Mouse (Mus musculus): ENCODE measurements around the gene Mfge8.

The Mfge8 gene

DNA sequence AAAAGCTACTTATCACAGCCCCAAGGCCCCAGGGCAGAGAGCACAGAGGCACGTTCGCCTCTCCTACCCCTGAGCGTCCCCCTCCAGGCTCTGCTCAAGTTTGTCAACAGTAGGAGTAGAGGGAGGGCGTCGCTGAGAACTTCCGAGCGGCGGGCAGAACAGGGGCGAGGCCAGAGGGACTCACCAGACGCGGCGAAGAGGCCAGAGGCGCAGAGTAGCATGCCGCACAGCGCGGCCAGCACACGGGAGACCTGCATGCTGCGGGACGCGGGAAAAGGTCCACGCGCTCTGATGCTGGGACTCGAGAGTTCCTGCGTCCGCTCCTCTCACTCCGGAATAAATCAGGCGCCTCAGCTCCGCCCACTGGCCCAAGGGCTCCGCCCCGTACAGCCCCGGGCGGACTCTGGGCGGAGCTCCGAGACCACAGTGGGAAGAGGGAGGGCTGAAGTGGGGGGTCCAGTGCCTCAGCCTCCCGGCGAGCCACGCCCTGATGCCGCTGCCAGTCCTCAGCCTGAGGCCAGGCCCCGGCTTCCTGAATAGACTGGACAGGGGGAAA is at the start of gene Mfge8:
TSS of gene Mfge8 (minus strand) at position 350 of the 556 bp plus-strand sequence.
- ChIA-PET POLR2A (interaction anchor here (0.6 to 2.9 kb wide), 51 partner anchors 8 to 1413 kb away, joined by 3 to 16 read pairs (median 4); partner anchors contain the start of genes Abhd2 (in 1 of the 4), Aen (in 1 of the 4) and Hapln3 (in 1 of the 4)), CTCF (interaction anchor here (0.5 to 2.6 kb wide), 16 partner anchors 8 to 505 kb away, joined by 3 to 10 read pairs (median 4); no protein-coding TSS in a partner anchor)

DNA sequence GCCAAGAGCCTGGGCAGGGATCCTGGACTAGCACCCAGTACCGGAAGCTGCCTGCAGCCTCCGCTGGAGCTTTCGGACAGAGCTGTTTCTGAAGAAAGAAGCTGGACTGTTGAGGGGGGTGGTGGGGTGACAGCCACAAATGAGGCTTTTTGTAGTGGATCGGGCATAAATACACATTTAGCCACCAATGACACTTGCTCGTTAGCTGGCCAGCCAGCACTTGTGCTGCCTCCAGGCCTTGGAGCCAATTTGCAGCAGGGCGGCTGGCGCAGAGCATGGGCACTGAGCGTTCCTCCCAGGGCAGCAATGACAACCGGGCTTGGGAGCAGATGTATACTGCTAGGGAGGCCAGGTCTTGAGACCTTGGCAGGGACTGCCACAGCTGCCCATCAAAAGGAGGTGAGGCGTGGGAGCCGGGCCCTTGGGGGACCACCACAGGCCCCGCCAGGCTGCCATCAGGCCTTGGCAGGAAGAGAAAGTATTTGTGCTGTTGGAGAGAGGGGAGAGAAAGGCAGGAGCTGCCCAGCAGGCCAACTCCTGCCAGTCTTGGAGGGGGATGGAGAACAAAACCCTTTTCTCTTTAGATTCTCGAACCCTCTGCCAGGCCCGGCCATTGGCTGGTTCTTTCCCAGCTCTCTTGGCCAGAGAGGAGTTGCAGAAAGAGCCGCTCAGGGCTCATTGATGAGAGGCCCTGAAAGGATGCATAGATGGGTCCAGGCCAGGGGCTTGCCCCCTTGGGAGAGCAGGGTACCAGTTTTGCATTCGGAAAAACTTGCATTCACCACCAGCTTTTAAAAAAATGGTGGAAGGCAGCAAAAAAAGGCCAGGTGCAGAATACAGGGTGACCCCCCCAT is 45.9 kb upstream of the Mfge8 start:
- POLR2A ChIA-PET, result interaction anchor here in 3 of 4 experiments (0.5 to 9.7 kb wide), 11 partner anchors 10 to 56 kb away, joined by 3 to 156 read pairs (median 4); partner anchors contain the start of gene Mfge8 (in 2 of the 3)
- CTCF ChIA-PET, result interaction anchor here in 2 of 4 experiments (0.7 to 1.1 kb wide), 4 partner anchors 17 to 106 kb away, joined by 3 read pairs; no protein-coding TSS in a partner anchor

DNA sequence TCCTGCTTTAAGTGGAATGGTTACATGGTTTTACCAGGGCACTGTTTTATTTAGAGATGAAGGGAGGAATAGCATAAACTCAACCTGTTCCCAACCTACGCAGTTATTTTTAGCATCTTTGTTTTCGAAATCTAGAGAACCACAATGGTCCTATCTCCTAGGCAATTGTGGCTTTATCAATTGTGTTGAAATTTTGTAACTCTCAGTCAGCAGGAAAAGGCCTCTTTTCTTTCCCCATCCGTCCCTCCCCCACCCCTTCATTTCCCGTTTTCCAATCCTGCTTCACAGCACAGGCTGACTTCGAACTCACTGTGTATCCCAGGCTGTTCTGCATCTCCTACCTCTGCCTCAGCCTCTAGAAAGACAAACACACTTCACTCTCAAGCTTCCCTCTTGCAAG is 45.1 kb upstream of the Mfge8 start:
- ChIA-PET POLR2A (interaction anchor here in 3 of 4 experiments (0.7 to 9.7 kb wide), 8 partner anchors 11 to 55 kb away, joined by 3 to 156 read pairs (median 4); partner anchors contain the start of gene Mfge8 (in 2 of the 3)), CTCF (interaction anchor here in 2 of 4 experiments (0.7 to 1.1 kb wide), 5 partner anchors 18 to 105 kb away, joined by 3 read pairs; no protein-coding TSS in a partner anchor)

DNA sequence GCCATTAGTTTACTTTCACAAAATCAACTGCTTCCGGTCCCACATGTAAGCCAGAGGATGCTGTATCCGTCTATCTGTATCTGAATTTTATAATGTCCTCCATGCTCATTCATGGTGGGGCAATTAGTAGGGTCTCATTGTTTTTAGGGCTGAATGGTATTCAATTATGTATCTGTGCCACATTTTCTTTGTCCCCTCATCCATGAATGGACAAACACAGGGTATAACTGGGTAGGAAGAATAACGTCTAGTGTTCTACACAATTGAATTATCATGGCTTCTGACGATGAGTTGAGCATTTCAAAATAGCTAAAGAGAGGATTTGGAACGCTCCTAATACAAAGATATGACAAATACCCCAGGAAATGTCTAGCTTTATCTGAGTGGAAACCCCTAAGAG is 42.6 kb upstream of the Mfge8 start:
- ChIA-PET POLR2A (interaction anchor here in 2 of 4 experiments (0.6 to 9.7 kb wide), 9 partner anchors 14 to 1051 kb away, joined by 3 to 156 read pairs (median 5); partner anchors contain the start of gene Mfge8 (in 2 of the 2)), CTCF (interaction anchor here in 2 of 4 experiments (1.1 to 1.2 kb wide), 2 partner anchors 51 kb away, joined by 3 read pairs; no protein-coding TSS in a partner anchor)

DNA sequence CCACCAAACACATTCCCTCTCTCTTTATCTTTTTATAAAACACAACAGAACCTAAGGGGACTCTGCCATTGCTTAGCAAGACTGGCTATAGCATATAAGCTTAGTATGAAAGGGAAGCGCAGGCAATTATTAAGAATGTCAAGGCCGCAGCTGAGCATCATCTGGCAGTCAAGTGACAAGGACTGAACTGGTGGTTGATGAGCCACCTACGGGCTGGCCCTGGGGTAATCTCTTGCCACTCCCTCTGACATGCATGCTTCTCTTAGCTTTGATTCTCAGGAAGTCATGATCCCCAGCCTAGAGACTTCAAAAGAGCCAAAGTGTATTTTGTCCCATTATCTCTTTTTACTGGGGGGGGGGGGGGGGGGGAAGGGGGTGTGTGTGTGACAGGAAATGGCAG is 41.7 kb upstream of the Mfge8 start:
- ChIA-PET POLR2A (interaction anchor here in 2 of 4 experiments (0.6 to 9.7 kb wide), 15 partner anchors 12 to 628 kb away, joined by 3 to 156 read pairs (median 5); partner anchors contain the start of gene Mfge8 (in 2 of the 2)), CTCF (interaction anchor here in 1 of 4 experiments (0.6 to 1.0 kb wide), 3 partner anchors 37 to 413 kb away, joined by 4 to 6 read pairs (median 4); no protein-coding TSS in a partner anchor)

DNA sequence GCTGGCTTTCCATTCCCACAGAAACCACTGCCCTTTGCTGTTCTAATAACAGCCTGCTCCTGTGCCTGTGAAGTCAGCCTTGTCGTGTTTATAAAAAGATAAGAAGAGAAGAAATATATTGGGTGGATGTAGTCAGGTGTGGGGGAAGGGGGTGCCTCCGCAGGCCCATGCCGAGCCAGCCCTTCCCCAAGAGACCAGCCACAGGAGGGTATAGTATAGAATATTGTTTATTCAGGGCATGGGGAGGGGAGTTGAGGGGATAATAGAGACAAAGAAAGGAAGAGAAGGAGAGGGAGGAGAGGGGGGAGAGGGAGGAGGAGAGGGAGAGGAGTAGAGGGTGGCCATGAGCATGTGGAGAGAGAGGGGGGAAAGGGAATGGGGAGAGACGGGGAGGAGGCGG is 40.4 kb upstream of the Mfge8 start:
- CTCF ChIA-PET, result interaction anchor here in 1 of 4 experiments (1.1 kb wide), 1 partner anchor 48 kb away, joined by 5 read pairs; no protein-coding TSS in a partner anchor
- POLR2A ChIA-PET, result interaction anchor here in 3 of 4 experiments (0.6 to 9.7 kb wide), 8 partner anchors 13 to 554 kb away, joined by 3 to 156 read pairs (median 4); partner anchors contain the start of genes Hapln3 (in 1 of the 3), Pex11a (in 1 of the 3) and Wdr93 (in 1 of the 3)

DNA sequence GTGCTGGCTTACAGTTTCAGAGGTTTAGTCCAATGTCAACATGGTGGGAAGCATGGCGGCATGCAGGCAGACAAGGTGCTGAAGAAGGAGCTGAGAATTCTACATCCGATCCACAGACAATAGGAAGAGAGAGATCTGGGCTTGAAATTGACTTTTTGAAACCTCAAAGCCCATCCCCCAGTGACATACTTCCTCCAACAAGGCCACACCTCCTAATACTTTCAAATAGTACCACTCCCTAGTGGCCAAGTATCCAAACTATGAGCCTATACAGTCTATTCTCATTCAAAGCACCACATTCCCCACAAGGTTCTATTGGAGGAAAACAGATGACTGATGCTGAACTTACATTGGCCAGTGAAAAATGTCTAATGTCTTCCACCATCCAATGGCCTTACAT is 38.7 kb upstream of the Mfge8 start:
- ChIA-PET POLR2A (interaction anchor here in 1 of 4 experiments (0.6 to 9.7 kb wide), 4 partner anchors 10 to 308 kb away, joined by 3 to 156 read pairs (median 4); no protein-coding TSS in a partner anchor), CTCF (no interaction called here)

DNA sequence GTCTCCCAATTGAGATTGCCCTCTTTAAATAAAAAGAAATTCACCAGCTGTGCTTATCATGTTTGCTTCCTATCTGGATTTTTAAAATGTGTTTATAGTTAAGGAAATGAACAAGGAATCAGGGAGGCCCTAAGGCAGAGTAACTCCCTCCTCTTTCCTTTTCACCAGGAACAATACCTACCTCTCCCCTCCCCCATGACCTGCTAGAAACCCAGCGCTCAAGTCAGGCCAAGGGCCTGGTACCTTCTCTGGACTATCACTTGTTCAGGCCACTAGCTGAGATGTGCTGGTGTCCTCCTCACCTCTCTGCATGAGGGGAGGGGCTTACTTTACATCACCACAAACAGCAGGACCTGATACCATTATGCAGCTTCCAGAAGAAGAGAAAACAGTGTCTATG is 34.6 kb upstream of the Mfge8 start:
- CTCF ChIA-PET, result interaction anchor here in 1 of 4 experiments (0.6 kb wide), 1 partner anchor 288 kb away, joined by 3 read pairs; no protein-coding TSS in a partner anchor
- POLR2A ChIA-PET, result interaction anchor here in 2 of 4 experiments (0.9 to 1.7 kb wide), 5 partner anchors 14 to 53 kb away, joined by 4 to 6 read pairs (median 4); partner anchors contain the start of genes Mfge8 (in 2 of the 2) and Hapln3 (in 1 of the 2)

DNA sequence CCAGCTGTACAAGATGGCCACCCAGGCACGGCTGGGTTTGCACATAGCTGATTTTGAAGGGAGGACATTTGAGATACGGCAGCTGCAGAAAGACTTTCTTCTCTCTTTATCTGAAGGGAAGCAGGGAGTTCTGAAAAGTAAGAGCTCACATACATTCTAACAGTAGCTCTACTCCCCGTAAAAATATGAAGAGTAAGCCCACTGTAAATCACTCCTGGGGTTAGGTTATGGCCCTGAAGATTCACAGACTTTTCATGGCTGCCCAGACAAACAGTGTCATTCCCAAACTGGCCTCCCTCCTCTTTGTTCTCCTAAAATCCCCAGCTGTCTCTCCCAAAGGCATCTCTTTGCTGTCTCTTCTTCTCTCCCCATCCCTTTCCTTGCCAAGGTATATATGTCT is 24.9 kb upstream of the Mfge8 start:
- POLR2A ChIA-PET, result interaction anchor here in 1 of 4 experiments (0.8 to 2.6 kb wide), 5 partner anchors 11 to 42 kb away, joined by 3 to 8 read pairs (median 3); partner anchors contain the start of gene Mfge8

DNA sequence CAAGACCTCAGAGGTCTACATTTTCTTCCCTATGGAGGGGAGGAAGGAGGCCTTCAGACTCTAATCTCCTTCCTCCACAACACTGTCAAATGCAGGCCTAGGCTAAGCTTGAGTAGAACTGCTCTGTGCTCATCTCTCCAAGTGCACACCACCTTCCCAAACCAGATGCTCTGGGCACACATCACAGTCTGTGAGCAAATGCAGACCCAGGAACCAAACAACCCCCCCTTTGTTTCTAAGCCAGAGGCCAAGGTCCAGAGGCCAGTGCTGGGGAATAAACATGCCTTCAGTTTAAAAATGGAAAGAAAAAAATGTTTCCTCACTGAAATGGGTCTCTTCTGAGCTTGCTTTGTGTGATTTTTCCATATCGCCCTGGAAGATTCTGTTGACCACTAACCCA is 22.9 kb upstream of the Mfge8 start:
- ChIA-PET POLR2A (interaction anchor here in 3 of 4 experiments (0.7 to 1.3 kb wide), 3 partner anchors 23 to 56 kb away, joined by 3 read pairs; partner anchors contain the start of gene Mfge8 (in 1 of the 3)), CTCF (interaction anchor here in 1 of 4 experiments (0.5 kb wide), 1 partner anchor 175 kb away, joined by 3 read pairs; no protein-coding TSS in a partner anchor)

More for the DNA sequence above, 24.9 kb upstream of the Mfge8 start:
- CTCF ChIA-PET, result no interaction called here

DNA sequence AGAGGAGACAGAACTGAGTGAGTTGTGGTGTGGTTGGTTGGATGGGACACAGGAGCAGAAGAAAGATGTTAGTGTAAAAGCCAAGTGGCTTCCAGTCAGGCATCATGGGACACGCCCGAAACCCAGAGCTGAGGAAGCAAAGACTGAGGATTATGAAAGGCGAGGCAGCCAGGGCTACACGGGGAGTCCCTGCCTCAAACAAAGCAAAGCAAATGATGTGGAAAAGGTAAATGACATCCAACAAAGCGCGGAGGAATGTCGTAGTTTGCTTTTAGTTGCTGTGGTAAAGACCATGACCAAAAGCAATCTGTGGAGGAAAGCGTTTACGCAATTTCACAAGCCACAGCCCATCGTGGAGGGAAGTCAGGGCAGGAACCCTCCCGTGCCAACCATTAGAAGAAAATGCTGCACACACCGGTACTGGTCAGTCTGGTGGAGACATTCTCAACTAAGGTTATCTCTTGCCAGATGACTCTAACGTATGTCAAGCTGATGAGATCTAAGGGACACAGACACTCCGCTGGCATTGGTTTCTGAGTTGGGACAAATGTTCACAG is 18.2 kb upstream of the Mfge8 start:
- POLR2A ChIA-PET, result interaction anchor here in 1 of 4 experiments (0.6 to 1.4 kb wide), 2 partner anchors 11 to 440 kb away, joined by 3 to 5 read pairs; no protein-coding TSS in a partner anchor
- CTCF ChIA-PET, result interaction anchor here in 1 of 4 experiments (0.5 kb wide), 1 partner anchor 162 kb away, joined by 3 read pairs; no protein-coding TSS in a partner anchor

DNA sequence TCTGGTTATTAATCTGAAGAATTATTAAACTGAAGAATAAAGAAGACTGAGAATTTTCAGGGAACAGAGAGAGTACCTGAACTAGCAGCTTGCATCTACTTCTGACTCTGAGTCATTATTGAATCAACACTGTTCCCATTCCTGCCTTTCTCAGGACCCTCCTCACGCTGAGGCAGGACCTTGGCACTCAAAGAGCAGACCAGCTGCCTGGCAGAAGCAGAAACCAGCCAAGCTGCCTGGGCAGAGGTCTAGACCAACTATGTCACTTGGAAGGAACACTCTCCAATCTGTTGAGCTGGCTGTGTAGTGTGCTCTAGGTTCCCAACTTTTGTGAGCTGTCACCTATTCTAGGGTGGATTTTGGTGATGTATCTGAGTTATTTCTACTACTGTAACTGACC is 10.5 kb upstream of the Mfge8 start:
- POLR2A ChIA-PET, result interaction anchor here in 2 of 4 experiments (0.9 to 2.7 kb wide), 3 partner anchors 10 to 11 kb away, joined by 5 to 10 read pairs (median 6); partner anchors contain the start of gene Mfge8 (in 2 of the 2)

DNA sequence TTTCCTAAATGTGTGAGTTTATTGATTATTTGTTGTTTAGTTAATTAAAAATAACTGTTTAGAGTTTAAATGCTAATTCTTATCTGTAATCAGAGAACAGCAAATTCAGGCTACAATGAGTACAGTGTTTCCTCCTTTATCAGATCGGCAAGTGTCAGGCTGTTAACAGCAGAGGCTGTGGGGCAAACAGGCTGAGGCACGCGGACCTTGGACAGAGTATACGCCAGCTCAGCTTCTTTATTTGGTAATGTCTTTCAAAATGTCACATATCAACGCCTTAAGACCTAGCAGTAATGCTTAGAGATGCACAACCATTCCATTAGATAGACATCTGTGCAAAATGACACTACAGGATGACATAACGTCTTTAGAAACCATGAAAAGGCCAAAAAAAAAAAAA is 662 bp upstream of the Mfge8 start:
- POLR2A ChIA-PET, result interaction anchor here (0.6 to 2.9 kb wide), 47 partner anchors 9 to 385 kb away, joined by 3 to 16 read pairs (median 4); partner anchors contain the start of genes Abhd2 (in 1 of the 4), Acan (in 1 of the 4), Aen (in 1 of the 4) and Hapln3 (in 1 of the 4)
- CTCF ChIA-PET, result interaction anchor here in 3 of 4 experiments (0.5 to 2.6 kb wide), 16 partner anchors 9 to 565 kb away, joined by 3 to 10 read pairs (median 4); no protein-coding TSS in a partner anchor

More for the DNA sequence above, 10.5 kb upstream of the Mfge8 start:
- CTCF ChIA-PET, result no interaction called here

DNA sequence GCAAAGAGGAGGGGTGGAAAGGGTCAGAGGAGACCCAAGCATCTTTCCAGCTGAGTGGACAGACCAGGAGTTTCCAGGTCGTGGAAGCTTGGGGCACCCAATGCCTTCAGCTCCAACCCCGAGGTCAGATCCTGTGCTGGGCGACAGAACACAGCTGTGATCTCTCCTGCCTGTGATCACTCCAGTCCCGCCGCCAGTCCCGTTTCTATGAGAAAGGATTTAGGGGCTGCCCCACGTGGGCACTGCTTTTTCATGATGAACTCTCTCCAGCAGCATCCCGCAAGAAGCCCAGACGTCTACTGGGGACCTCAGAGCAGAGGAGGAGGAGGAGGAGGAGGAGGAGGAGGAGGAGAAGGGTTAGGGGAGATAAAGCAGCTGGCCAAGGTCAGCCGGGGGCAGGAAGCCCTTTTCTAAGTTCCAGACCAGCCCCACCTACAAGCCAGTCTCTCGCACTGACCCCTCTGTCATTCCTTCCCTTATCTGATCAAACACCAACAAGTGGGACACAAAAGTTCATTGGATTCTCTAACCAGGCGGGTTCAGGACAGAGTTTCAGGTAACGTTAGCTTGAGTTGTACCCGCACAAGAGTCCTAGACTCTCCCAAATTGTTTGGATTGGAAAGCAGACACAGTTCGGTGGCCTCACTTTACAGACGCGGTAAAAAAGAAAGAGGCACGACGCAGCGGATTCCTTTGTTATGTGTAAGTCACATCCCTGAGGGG is 768 bp downstream of the Mfge8 start:
- POLR2A ChIA-PET, result interaction anchor here (0.6 to 2.9 kb wide), 47 partner anchors 7 to 1413 kb away, joined by 3 to 16 read pairs (median 4); partner anchors contain the start of genes Aen (in 1 of the 4) and Hapln3 (in 1 of the 4)
- CTCF ChIA-PET, result interaction anchor here (0.6 to 2.6 kb wide), 16 partner anchors 7 to 504 kb away, joined by 3 to 12 read pairs (median 4); partner anchors contain the start of genes Acan (in 1 of the 4) and Rlbp1 (in 1 of the 4)

DNA sequence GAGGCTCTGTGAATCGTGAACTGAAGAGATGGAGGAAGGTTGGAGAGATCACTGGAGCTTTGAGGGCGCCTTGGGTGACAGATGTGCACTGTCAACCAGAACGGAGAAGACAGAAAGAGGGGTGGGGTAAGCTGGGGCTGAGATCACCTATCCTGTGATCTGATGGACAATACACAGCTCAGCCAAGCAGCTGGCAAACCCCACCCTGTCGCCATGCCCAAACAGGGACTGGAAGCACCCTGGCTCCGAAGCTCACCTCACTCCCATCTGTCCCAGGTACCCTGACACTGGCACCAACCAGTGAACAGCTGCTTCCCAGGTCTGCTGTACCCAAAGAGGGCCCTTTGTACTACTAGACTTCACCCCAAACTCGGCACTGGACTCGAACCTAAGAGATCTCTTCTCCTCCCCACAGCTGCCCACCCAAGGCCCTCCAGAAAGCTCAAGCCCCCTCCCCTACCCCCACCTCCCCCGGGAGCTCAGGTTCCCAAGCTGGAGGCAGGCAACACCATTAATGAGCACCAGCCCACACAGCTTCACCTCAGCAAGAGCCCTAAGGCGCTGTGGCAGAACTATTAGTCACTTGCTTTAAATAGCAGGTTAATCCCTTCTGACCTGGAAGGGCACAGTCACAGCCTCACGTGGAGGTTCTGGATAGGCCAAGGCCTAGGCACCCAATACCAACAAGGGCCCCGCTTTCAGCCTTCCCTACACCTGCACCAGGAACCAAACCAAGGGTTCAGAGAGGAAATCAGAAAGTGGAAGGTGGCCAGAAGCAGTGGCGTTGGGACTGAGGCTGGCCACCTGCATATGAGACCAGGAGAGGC is 1.6 kb downstream of the Mfge8 start:
- CTCF ChIA-PET, result interaction anchor here (0.6 to 2.6 kb wide), 10 partner anchors 13 to 406 kb away, joined by 3 to 16 read pairs (median 4); partner anchors contain the start of genes Acan (in 1 of the 4) and Rlbp1 (in 1 of the 4)
- POLR2A ChIA-PET, result interaction anchor here (0.6 to 2.9 kb wide), 21 partner anchors 8 to 326 kb away, joined by 3 to 16 read pairs (median 5); partner anchors contain the start of genes Abhd2 (in 1 of the 4) and Hapln3 (in 1 of the 4)
